Mouse (Mus musculus) adrenal gland, adult 8-10 months (tissue): ENCODE results near the gene Btbd9. TPM values are rescaled to one million over a fixed set of nuclear protein-coding genes. Genes with fewer than 3 reads are reported as not detected.

Source experiments
- DNase-seq: peaks from one replicate; pipeline ENCODE4 v3.0.0; 2022
- total RNA-seq, 4 experiments: library from RNA; stranded (reverse); gene quantifications; 2 replicates each; pipeline ENCODE4 v1.2.4; 2022

The Btbd9 gene
- total RNA-seq, 4 experiments from 2014 or later = 40.1 to 61.6 (median 48.3) TPM

GRCm38 (mm10) chr17:30331380-30331779 lies 244.9 kb downstream of the Btbd9 start:
- no peak for DNase-seq

- no peak for DNase-seq
Measured at GRCm38 (mm10) chr17:30329531-30329930, 246.8 kb downstream of the Btbd9 start.

GRCm38 (mm10) chr17:30328924-30329323 lies 247.4 kb downstream of the Btbd9 start:
- no peak for DNase-seq

- no peak for DNase-seq
Measured at GRCm38 (mm10) chr17:30326906-30327305, 249.4 kb downstream of the Btbd9 start.

GRCm38 (mm10) chr17:30320301-30320700 lies 256.0 kb downstream of the Btbd9 start:
- DNase-seq = no peak

- DNase-seq = no peak
Measured at GRCm38 (mm10) chr17:30312688-30313087, 263.6 kb downstream of the Btbd9 start.

GRCm38 (mm10) chr17:30309627-30310026 lies 266.7 kb downstream of the Btbd9 start:
- DNase-seq = no peak

- no peak for DNase-seq
Measured at GRCm38 (mm10) chr17:30308889-30309288, 267.4 kb downstream of the Btbd9 start.

- no peak for DNase-seq
Measured at GRCm38 (mm10) chr17:30308317-30308716, 268.0 kb downstream of the Btbd9 start.

GRCm38 (mm10) chr17:30307168-30307567 lies 269.1 kb downstream of the Btbd9 start:
- DNase-seq = no peak

- no peak for DNase-seq
Measured at GRCm38 (mm10) chr17:30304766-30305165, 271.5 kb downstream of the Btbd9 start.

- no peak for DNase-seq
Measured at GRCm38 (mm10) chr17:30301338-30301737, 274.9 kb downstream of the Btbd9 start.

GRCm38 (mm10) chr17:30297432-30297831 lies 278.9 kb downstream of the Btbd9 start:
- DNase-seq = no peak

- DNase-seq = no peak
Measured at GRCm38 (mm10) chr17:30296069-30296468, 280.2 kb downstream of the Btbd9 start.

GRCm38 (mm10) chr17:30292666-30293065 lies 283.6 kb downstream of the Btbd9 start:
- DNase-seq = no peak

GRCm38 (mm10) chr17:30285641-30286040 lies 290.6 kb downstream of the Btbd9 start:
- DNase-seq = no peak

GRCm38 (mm10) chr17:30283460-30284050 lies 292.7 kb downstream of the Btbd9 start:
- no peak for DNase-seq

GRCm38 (mm10) chr17:30283001-30283400 lies 293.3 kb downstream of the Btbd9 start:
- no peak for DNase-seq

- no peak for DNase-seq
Measured at GRCm38 (mm10) chr17:30280323-30281118, 295.8 kb downstream of the Btbd9 start.

- no peak for DNase-seq
Measured at GRCm38 (mm10) chr17:30279684-30280083, 296.6 kb downstream of the Btbd9 start.

- no peak for DNase-seq
Measured at GRCm38 (mm10) chr17:30278596-30279378, 297.5 kb downstream of the Btbd9 start.

GRCm38 (mm10) chr17:30276477-30276876 lies 299.8 kb downstream of the Btbd9 start:
- no peak for DNase-seq

- DNase-seq = no peak
Measured at GRCm38 (mm10) chr17:30272769-30273168, 303.5 kb downstream of the Btbd9 start.
